Mouse (Mus musculus): ENCODE results near the gene Ulk4. TPM values are rescaled to one million over a fixed set of nuclear protein-coding genes. Genes with fewer than 3 reads are reported as not detected.

Ulk4 gene
- polyA plus RNA-seq (2012; rRNA removed; ENCODE audit: low replicate concordance): 2.9 and 7.6 TPM in 2 replicates

DNA sequence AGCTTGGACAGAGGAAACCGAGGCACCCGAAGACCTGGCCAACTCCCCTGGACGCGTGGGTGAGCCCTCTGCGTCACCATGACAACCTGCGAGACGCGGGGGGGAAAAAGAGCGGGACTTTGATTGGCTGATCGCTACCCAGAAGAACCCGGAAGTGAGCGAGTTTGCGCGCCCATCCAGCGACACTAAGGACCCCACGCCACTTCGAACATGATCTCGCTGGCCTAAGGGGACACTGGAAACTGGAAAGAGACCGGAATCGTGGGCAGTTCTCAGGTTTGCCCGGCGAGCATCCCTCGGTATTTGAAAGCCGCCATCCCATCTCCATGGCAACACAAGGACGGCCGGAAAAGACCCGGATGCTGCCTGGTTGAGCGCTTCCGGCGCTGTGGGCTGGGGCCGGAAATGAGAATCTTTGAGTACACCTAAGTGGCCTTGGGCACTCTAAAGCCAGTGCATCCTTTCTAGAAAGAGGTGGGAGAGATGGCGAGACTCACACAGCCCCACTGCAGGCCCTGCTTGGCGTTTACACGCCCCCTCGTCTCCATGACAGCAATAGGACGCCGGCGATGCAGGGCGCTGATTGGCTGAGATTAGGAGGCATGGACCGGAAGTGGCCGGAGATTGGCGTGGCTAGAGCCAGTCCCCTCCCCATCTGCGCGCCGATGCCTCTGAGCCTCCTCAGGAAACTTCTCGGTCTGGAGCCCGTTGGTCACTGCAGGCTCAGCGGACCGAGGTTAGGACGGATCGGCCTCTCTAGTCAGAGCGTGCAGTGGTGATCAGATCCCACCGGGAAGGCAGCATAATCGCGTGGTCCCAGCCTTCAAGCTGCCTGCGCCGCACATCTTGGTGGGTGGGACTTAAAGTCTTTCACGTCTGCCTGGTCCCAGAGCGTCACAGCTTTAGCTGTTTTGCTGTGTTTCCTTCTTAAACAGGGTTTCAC is at the start of gene Ulk4:
Ulk4 (minus strand) TSS at position 80 of the 943 bp plus-strand sequence.

DNA sequence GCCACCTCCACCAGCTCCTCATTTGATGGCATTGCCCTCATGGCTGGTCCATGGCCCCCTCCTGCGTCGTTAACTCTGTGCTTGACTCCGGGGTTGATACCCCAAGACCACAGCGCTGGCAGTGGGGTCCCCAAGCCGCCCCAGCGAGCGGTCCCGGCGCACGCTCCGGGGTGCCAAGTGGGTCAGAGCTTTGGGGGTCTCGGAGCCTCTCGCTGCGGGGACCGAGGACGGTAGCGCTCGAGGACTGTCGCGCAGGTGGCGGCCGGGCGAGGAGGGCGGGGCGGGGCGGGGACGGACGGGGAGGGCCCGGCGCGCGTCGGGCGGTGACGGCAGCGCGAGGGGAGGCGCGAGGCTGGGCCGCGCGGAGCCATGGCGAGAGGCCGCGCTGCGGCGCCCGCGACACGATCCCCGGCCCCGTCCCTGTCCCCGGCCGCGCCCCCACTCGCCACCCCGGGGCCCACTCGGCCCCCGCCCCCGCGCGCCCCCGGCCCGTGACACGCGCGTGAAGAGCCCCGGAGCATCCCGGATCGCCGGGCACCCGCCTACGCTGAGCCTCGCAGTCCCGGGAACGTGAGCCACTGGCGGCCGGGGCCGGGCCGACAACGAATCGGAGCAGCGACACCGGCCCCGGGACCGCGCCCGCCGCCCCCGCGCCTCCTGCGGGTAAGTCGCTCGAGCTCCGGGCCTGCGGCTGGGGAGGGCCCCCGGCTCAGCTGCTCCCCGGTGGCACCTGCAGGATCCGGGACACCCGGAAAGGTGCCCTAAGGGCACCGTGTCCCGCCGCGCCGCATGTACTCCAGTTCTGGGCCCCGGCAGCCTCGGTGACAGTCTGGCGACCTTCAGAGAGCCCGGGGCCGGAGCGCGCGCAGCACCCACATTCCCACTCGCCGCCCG is 20.4 kb upstream of the Ulk4 start, which contains the start of gene Trak1:
Trak1 (plus strand) TSS at position 332 of the 894 bp plus-strand sequence.

DNA sequence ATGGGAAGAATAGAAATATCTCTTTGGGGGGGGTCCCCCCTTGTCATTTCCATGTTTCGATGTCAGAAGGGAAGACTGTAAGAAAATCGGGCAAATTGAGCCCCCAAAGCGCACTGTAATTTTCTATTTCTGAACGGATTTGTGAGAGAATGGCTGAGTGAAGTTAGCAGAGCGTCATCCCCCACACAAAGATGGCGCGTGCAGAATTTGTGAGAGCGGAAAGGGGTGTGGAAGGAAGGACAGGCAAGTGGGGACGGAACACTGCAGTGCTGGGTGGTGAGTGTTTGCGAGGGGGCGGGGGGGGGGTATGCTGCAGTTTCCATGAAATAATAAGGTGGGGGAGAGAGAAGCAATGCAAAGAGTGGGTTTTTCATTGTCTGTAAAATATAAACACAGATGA is 347.9 kb downstream of the Ulk4 start, which contains the start of gene Ctnnb1:
Ctnnb1 (plus strand) TSS at position 136 of the 400 bp plus-strand sequence.

Other genes with a start within 250 kb of the Ulk4 start
- gene Trak1, start 20.3 kb upstream of the Ulk4 start, polyA plus RNA-seq (2012; rRNA removed; ENCODE audit: low replicate concordance): 103 and 149 TPM in 2 replicates
- gene Cck, start 218.5 kb upstream of the Ulk4 start, polyA plus RNA-seq (2012; rRNA removed; ENCODE audit: low replicate concordance): 0.99 and 1.6 TPM in 2 replicates